Mouse (Mus musculus): ENCODE results near the gene Gm44965. TPM values are rescaled to one million over a fixed set of nuclear protein-coding genes. Genes with fewer than 3 reads are reported as not detected.

Gm44965 gene
- polyA plus RNA-seq, 1 experiment from 2014 or later = not detected

DNA sequence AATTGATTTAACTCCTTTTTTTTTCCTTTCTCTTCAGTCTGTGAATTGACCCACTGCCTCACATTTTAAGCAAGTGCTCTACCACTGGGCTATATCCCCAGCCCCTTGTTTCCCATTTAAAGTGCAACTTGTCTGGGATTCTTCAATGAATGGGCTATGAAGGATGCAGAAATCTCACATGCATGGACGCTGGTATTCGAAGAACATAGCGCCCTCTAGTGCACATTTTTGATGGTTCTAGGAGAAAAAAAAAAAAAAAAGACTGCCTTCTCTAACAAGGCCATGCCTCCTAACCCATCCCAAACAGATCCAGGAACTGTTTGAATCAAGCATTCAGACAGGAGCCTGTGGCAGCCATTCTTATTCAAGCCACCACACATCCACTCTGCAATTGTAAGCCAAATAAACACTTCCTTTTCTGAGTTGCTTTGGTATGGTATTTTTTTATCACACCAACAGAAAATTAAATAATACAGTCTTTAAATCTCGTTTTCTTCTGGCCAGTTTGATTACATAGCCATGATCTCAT, 49.1 kb downstream of the Gm44965 start:
- no peak overlapping the region for H3K4me3 ChIP-seq (replicated peaks)
- H3K36me3 ChIP-seq (replicated peaks) = no peaks in the 10 kb centered on the region
- H3K4me2 ChIP-seq = no peak overlapping the region
- no peak for ATAC-seq (ENCODE audit: insufficient read depth)
- 16% methylated on average over 4 of the region's 4 CpGs for WGBS (ENCODE audit: insufficient replicate concordance)
- no peaks in the 10 kb centered on the region for H3K9me3 ChIP-seq (replicated peaks)
- no peak overlapping the region for H3K27ac ChIP-seq (replicated peaks)
- H3K9ac ChIP-seq = no peak overlapping the region
- H3K4me1 ChIP-seq (replicated peaks) = no peaks in the 10 kb centered on the region
- no peaks in the 10 kb centered on the region for H3K27me3 ChIP-seq

DNA sequence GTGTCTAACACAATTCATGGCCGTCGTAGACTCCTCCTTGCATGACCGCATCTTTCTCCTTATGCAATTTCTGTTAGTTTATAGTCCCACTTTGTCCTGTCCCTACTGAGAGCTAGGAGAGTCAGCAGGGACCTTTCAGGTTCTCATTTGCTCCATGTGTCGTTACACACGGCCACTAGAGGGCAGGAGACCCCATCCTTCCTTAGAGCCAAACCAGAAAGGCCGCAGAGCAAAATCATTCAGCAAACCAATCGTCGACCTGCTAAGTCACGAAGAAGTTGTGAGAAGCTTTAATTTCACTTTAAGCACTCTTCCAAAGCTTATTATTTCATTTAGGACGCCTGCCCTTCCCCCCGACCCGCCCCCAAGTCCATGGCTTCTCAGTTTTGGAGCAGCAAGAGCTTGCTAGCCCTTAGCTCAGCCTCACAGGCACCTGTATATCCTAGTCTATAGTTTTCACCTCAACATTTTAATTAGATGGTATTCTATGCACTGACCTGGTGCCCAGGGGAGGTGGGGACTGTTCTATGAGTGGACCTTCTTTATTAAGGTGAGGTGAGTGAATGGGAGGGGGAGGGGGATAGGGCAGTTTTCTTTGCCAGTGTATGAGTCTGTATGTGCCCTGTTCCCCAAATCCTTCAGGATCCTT, 52.0 kb downstream of the Gm44965 start:
- Histone ChIP-seq H3K27ac (replicated peaks) (no peak overlapping the region), H3K36me3 (replicated peaks) (no peaks in the 10 kb centered on the region), H3K9me3 (replicated peaks) (no peaks in the 10 kb centered on the region), H3K27me3 (no peaks in the 10 kb centered on the region), H3K9ac (no peak overlapping the region), H3K4me1 (replicated peaks) (no peaks in the 10 kb centered on the region), H3K4me2 (no peak overlapping the region), H3K4me3 (replicated peaks) (no peak overlapping the region)
- 4% methylated on average over 12 of the region's 12 CpGs for WGBS (ENCODE audit: insufficient replicate concordance)
- no peak for ATAC-seq (ENCODE audit: insufficient read depth)

DNA sequence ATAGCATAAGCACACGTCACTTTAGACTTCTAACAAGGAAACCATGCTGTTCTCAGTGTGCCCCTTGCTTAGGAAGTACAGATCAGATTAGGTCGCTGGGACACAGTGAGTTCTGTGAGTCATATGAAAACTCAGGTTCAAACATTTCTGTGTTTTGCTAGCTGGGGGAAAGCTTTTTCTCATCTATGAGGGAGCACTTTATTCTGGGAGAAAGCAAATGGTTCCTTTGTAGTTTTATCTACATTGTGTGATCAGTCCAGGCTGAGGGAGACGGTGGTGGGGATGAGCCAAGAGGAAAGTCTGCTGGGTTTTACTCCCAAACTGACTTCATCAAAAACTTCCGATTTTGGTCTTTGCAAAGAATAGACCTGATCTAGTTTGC, 52.6 kb downstream of the Gm44965 start:
- Histone ChIP-seq H3K9ac (no peak overlapping the region), H3K27me3 (no peaks in the 10 kb centered on the region), H3K4me3 (replicated peaks) (no peak overlapping the region), H3K27ac (replicated peaks) (no peak overlapping the region), H3K36me3 (replicated peaks) (no peaks in the 10 kb centered on the region), H3K9me3 (replicated peaks) (no peaks in the 10 kb centered on the region), H3K4me2 (no peak overlapping the region), H3K4me1 (replicated peaks) (no peaks in the 10 kb centered on the region)
- no peak for ATAC-seq (ENCODE audit: insufficient read depth)
- 47% methylated on average over 4 of the region's 4 CpGs for WGBS (ENCODE audit: insufficient replicate concordance)

DNA sequence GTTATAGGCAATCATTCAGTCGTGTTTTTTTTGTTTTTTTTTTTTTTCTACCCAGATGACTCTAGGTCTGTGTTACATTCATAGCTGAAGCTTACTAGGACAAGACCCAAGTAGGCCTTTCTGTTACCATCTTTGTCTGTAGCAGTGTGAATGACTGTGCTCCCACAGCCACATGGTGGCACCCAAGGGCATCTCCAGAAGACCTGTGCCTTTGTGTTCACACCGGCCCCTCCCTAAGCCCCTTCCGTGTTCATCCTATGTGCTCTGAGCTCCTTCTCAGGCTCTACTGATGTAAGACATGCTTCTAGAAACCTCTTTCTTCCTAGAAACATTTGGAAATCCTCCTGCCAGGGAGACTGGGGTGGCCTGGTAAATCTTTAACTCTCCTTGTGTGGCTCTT, 53.3 kb downstream of the Gm44965 start, which contains the start of gene Gimap8:
TSS of gene Gimap8 (plus strand) at position 240 of the 400 bp plus-strand sequence.
- no peaks in the 10 kb centered on the region for H3K27me3 ChIP-seq
- no peak within 1 kb of the TSS for H3K27ac ChIP-seq (replicated peaks)
- H3K4me3 ChIP-seq (replicated peaks) = no peak within 1 kb of the TSS
- WGBS (ENCODE audit: insufficient replicate concordance) = 13% methylated on average over 3 of the region's 3 CpGs
- no peaks in the 10 kb centered on the region for H3K9me3 ChIP-seq (replicated peaks)
- H3K9ac ChIP-seq = no peak within 1 kb of the TSS
- ATAC-seq (ENCODE audit: insufficient read depth) = no peak
- H3K4me1 ChIP-seq (replicated peaks) = no peaks in the 10 kb centered on the region
- H3K4me2 ChIP-seq = no peak within 1 kb of the TSS; the same call in 1 of the 2 replicates
- H3K36me3 ChIP-seq (replicated peaks) = no peaks in the 10 kb centered on the region

DNA sequence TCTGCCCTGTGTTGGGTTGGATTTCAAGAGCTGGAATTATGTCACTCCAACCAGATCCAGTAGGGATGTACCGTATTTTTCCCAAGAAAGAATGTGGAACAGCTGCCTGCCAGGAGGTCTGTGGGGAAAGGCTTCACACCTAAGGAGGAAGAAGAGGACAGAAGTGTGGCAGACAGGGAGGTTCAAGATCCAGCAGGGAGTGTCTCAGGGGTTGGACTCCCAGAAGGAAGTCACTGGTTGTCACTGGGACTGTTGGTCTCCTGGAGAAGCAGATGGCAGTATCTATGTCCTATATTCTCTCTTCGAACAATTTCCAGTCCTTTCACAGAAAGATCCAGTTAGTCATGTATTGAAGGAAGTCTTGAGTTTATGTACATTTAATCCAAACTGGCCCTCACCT, 53.9 kb downstream of the Gm44965 start:
- no peak overlapping the region for H3K9ac ChIP-seq
- H3K9me3 ChIP-seq (replicated peaks) = no peaks in the 10 kb centered on the region
- 47% methylated on average over 2 of the region's 2 CpGs for WGBS (ENCODE audit: insufficient replicate concordance)
- H3K27me3 ChIP-seq = no peaks in the 10 kb centered on the region
- H3K27ac ChIP-seq (replicated peaks) = no peak overlapping the region
- no peak overlapping the region for H3K4me2 ChIP-seq
- no peak for ATAC-seq (ENCODE audit: insufficient read depth)
- H3K4me3 ChIP-seq (replicated peaks) = no peak overlapping the region
- H3K36me3 ChIP-seq (replicated peaks) = no peaks in the 10 kb centered on the region
- no peaks in the 10 kb centered on the region for H3K4me1 ChIP-seq (replicated peaks)

DNA sequence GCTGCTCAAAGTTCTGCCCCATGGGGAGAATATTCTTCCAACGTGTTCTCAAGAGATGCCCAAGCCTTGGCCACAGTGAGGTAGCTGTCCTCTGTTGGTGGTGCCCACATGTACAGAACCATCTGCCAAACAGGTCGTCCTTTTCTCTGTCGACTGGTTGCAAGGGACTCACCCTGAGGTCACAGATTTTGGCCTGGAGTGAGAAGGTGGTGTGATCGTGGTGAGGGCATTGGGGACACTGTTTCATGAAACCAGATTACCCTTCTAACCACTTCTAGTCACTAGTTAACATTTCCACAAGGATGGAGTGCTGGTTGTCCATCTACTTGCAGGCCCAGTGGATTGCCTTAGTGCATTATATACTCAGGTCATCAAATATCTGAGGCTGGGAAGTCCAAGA, 55.0 kb downstream of the Gm44965 start:
- H3K9me3 ChIP-seq (replicated peaks) = no peaks in the 10 kb centered on the region
- 62% methylated on average over 4 of the region's 4 CpGs for WGBS (ENCODE audit: insufficient replicate concordance)
- no peak for ATAC-seq (ENCODE audit: insufficient read depth)
- H3K4me3 ChIP-seq (replicated peaks) = no peak overlapping the region
- no peaks in the 10 kb centered on the region for H3K27me3 ChIP-seq
- H3K36me3 ChIP-seq (replicated peaks) = no peaks in the 10 kb centered on the region
- no peak overlapping the region for H3K9ac ChIP-seq
- no peaks in the 10 kb centered on the region for H3K4me1 ChIP-seq (replicated peaks)
- H3K27ac ChIP-seq (replicated peaks) = no peak overlapping the region
- H3K4me2 ChIP-seq = no peak overlapping the region

DNA sequence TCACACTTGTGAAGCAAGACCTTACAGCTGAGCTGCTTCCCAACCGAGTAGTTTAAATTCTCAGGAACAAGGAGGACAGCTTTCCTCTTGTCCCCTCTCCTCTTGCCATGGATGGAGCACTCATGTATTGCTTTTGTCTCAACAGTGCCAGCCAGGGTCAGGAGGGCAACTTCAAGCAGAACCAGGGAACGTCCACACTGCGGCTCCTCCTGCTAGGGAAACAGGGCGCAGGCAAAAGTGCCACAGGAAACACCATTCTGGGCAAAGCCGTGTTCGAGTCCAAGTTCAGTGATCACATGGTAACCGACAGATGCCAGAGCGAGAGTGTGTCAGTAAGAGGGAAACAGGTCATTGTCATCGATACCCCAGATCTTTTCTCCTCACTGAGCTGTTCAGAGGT, 56.3 kb downstream of the Gm44965 start:
- no peak overlapping the region for H3K4me2 ChIP-seq
- H3K4me1 ChIP-seq (replicated peaks) = no peaks in the 10 kb centered on the region
- no peak for ATAC-seq (ENCODE audit: insufficient read depth)
- H3K27ac ChIP-seq (replicated peaks) = no peak overlapping the region
- no peak overlapping the region for H3K4me3 ChIP-seq (replicated peaks)
- 73% methylated on average over 9 of the region's 9 CpGs for WGBS (ENCODE audit: insufficient replicate concordance)
- no peaks in the 10 kb centered on the region for H3K36me3 ChIP-seq (replicated peaks)
- no peak overlapping the region for H3K9ac ChIP-seq
- H3K9me3 ChIP-seq (replicated peaks) = no peaks in the 10 kb centered on the region
- H3K27me3 ChIP-seq = no peaks in the 10 kb centered on the region

DNA sequence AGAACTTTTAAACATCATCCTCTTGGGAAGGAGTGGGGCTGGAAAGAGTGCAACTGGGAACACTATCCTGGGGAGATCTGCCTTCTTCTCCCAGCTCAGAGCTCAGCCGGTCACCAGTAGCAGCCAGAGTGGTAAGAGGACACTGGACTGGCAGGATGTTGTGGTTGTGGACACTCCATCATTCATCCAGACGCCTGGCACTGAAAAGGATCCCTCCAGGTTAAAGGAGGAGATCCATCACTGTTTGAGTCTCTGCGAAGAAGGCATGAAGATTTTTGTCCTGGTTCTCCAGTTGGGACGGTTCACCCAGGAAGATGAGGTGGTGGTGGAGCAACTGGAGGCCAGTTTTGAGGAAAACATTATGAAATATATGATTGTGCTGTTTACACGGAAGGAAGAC, 65.0 kb downstream of the Gm44965 start:
- no peaks in the 10 kb centered on the region for H3K4me1 ChIP-seq (replicated peaks)
- H3K4me2 ChIP-seq = no peak overlapping the region
- 55% methylated on average over 5 of the region's 5 CpGs for WGBS (ENCODE audit: insufficient replicate concordance)

DNA sequence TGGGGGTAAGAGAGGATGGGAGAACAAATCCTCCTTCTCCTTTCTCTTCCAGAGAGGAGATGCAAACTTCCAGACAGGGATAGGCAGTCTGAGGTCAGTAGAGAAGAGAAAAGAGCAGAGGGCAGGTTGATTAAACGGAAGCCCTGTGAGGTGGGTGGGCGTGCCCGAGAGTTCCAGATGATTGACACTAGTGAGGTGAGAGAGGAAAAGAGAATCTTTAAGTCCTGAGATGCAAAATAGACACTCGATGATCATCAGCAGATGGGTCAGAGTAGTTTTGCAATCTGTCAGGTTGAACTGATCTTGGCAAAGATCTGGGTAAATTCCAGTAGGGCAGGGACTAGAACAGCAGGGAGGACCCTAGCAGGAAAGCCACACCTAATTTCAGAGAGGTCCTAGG, 71.0 kb downstream of the Gm44965 start:
- WGBS (ENCODE audit: insufficient replicate concordance) = 55% methylated on average over 4 of the region's 4 CpGs
- peaks cover 13% of the 10 kb centered on the region for H3K4me1 ChIP-seq (replicated peaks)
- no peaks in the 10 kb centered on the region for H3K36me3 ChIP-seq (replicated peaks)
- no peak overlapping the region for H3K4me3 ChIP-seq (replicated peaks)
- H3K9ac ChIP-seq = no peak overlapping the region
- H3K27ac ChIP-seq (replicated peaks) = no peak overlapping the region
- no peaks in the 10 kb centered on the region for H3K27me3 ChIP-seq
- no peak overlapping the region for H3K4me2 ChIP-seq
- no peaks in the 10 kb centered on the region for H3K9me3 ChIP-seq (replicated peaks)
- ATAC-seq (ENCODE audit: insufficient read depth) = no peak

More for the DNA sequence above, 65.0 kb downstream of the Gm44965 start:
- Histone ChIP-seq H3K9me3 (replicated peaks) (no peaks in the 10 kb centered on the region), H3K4me3 (replicated peaks) (no peak overlapping the region), H3K27ac (replicated peaks) (no peak overlapping the region), H3K27me3 (no peaks in the 10 kb centered on the region), H3K9ac (no peak overlapping the region), H3K36me3 (replicated peaks) (no peaks in the 10 kb centered on the region)
- ATAC-seq (ENCODE audit: insufficient read depth) = no peak

DNA sequence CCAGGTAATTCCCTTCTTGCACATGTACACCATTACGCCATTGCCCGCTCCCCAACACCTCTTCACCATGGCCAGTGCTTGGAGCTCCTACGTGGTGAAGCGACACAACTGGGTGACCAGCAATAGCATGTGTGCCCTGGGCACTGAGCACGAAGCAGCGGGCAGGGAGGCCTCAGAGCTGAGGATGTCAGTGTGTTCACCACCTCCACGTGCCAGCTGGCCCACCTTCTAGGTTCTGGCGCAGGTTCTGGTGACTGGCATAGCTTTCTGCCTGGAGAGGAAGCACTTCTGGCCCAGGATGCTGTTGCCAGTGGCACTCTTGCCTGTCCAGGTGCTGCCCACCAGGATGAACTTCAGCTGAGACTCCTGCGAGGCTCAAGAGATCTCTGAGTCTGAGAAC, 71.7 kb downstream of the Gm44965 start:
- H3K27ac ChIP-seq (replicated peaks) = no peak overlapping the region

DNA sequence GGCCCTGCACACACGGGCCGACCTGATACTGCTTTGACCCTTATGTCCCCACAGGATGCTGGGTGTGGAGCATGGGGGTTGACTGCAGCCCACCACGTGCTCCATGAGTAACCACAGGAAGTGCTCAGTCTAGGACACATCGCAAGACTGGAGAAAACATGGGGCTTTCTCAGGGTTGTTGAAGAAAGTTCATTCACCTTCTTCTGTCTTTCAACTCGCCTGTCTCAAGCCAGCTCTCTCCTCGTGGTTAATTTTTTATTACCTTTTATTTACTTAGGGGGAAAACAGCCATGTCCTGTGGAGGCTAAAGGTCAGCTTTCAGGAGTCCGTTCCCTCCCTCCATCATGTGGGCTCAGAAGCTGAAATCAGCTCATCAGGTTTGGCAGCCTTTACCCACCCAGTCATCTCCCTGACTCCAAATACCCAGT, 72.4 kb downstream of the Gm44965 start:
- Histone ChIP-seq H3K27me3 (no peaks in the 10 kb centered on the region), H3K4me2 (no peak overlapping the region), H3K9ac (no peak overlapping the region), H3K9me3 (replicated peaks) (no peaks in the 10 kb centered on the region), H3K4me3 (replicated peaks) (no peak overlapping the region), H3K4me1 (replicated peaks) (peaks cover 13% of the 10 kb centered on the region), H3K36me3 (replicated peaks) (no peaks in the 10 kb centered on the region), H3K27ac (replicated peaks) (no peak overlapping the region; the same call in 1 of the 2 replicates)
- 20% methylated on average over 7 of the region's 7 CpGs for WGBS (ENCODE audit: insufficient replicate concordance)
- peak; percentile 60 for ATAC-seq (ENCODE audit: insufficient read depth)

More for the DNA sequence above, 71.7 kb downstream of the Gm44965 start:
- Histone ChIP-seq H3K27me3 (no peaks in the 10 kb centered on the region), H3K36me3 (replicated peaks) (no peaks in the 10 kb centered on the region), H3K4me1 (replicated peaks) (peaks cover 13% of the 10 kb centered on the region), H3K4me3 (replicated peaks) (no peak overlapping the region), H3K4me2 (no peak overlapping the region), H3K9ac (no peak overlapping the region), H3K9me3 (replicated peaks) (no peaks in the 10 kb centered on the region)
- WGBS (ENCODE audit: insufficient replicate concordance) = 68% methylated on average over 9 of the region's 9 CpGs
- ATAC-seq (ENCODE audit: insufficient read depth) = no peak

DNA sequence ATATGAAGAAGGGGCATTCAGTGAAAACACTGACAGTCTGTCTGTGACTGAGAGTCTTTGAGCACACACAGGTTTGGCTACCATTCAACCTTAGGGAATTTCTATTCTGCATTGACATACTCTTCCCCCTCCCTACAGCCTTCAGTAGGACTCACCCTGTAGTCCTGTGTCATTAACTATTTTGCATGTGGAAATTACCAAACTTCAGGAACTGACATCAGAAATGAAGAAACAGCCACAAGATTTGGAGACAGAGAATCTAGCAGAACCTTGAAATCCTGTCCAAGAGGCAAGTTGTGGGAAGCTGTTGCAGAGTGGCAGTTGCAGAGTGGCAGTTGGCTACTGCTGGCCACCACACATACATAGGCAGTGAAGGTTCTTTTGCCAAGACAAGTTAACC, 74.3 kb downstream of the Gm44965 start:
- Histone ChIP-seq H3K4me1 (replicated peaks) (peaks cover 13% of the 10 kb centered on the region), H3K27me3 (no peaks in the 10 kb centered on the region), H3K9ac (no peak overlapping the region), H3K36me3 (replicated peaks) (no peaks in the 10 kb centered on the region), H3K4me2 (no peak overlapping the region), H3K27ac (replicated peaks) (no peak overlapping the region), H3K4me3 (replicated peaks) (no peak overlapping the region), H3K9me3 (replicated peaks) (no peaks in the 10 kb centered on the region)
- ATAC-seq (ENCODE audit: insufficient read depth) = no peak

All from liver, embryonic 15.5 days (tissue).